Mouse (Mus musculus) olfactory bulb, adult 2 months (tissue): Measurements from ENCODE around the gene Dhx34.

Experiments
- CTCF ChIP-seq: fragments of 200-500 bp; IDR thresholded peaks from 2 replicates; pipeline ENCODE4 v1.5.1; 2012; ENCODE audit warnings: low read depth, mild to moderate bottlenecking, low read length, moderate library complexity; ENCODE audit not compliant: insufficient read depth
- POLR2A ChIP-seq: fragments of 200-500 bp; IDR thresholded peaks from 2 replicates; pipeline ENCODE4 v1.6.1; 2012; ENCODE audit warnings: mild to moderate bottlenecking, low read depth, low read length, moderate library complexity; ENCODE audit not compliant: insufficient read depth

GRCm38 (mm10) chr7:16162036-16162435 lies 59.8 kb downstream of the Dhx34 start:
- TF ChIP-seq CTCF (no peak), POLR2A (no peak)
